Mouse (Mus musculus) liver, postnatal 0 days (tissue): ENCODE measurements at regions not wholly inside any gene's neighbourhood (a gene's known extent, or its start where the extent isn't known, plus 50 kb on each side); places are given as distances from the start of the nearest gene placed in this dataset.

Experiments used
- ATAC-seq: fragments of 200-750 bp; cut with Nextera tagmentation; 2 replicates; pipeline ENCODE4 v1.8.0; 2017; ENCODE audit warnings: mild to moderate bottlenecking, moderate library complexity
- DNase-seq: peaks from one replicate; pipeline ENCODE4 v3.0.0-alpha.2; 2016
- H3K27ac ChIP-seq: fragments of 300-500 bp; sonication (generic); 2 replicates; pipeline ENCODE4 v1.5.1; 2014; ENCODE audit warnings: antibody characterized with exemption, moderate library complexity, mild to moderate bottlenecking, low read depth
- H3K27me3 ChIP-seq: fragments of 300-500 bp; sonication (generic); 2 replicates; pipeline ENCODE4 v1.6.1; 2014; ENCODE audit warnings: low read length, control low read depth, mixed read lengths; ENCODE audit not compliant: insufficient read depth
- H3K36me3 ChIP-seq: fragments of 300-500 bp; sonication (generic); replicated peaks from 2 replicates; pipeline ENCODE4 v1.6.1; 2014; ENCODE audit warnings: mild to moderate bottlenecking, control low read depth, low read length, moderate library complexity, mixed read lengths; ENCODE audit not compliant: insufficient read depth
- H3K4me1 ChIP-seq: fragments of 300-500 bp; sonication (generic); 2 replicates; pipeline ENCODE4 v1.6.1; 2014; ENCODE audit warnings: antibody characterized with exemption, mild to moderate bottlenecking, control low read depth; ENCODE audit not compliant: insufficient read depth
- H3K4me2 ChIP-seq: fragments of 300-500 bp; sonication (generic); 2 replicates; pipeline ENCODE4 v1.6.1; 2014; ENCODE audit warnings: low read depth, mild to moderate bottlenecking, low read length, moderate library complexity, mixed read lengths
- H3K4me3 ChIP-seq: fragments of 300-500 bp; sonication (generic); 2 replicates; pipeline ENCODE4 v1.5.1; 2014; ENCODE audit warnings: low read depth, low read length
- H3K9ac ChIP-seq: fragments of 300-500 bp; sonication (generic); replicated peaks from 2 replicates; pipeline ENCODE4 v1.6.1; 2014; ENCODE audit warnings: mild to moderate bottlenecking, moderate library complexity
- H3K9me3 ChIP-seq: fragments of 300-500 bp; sonication (generic); 2 replicates; pipeline ENCODE4 v1.6.1; 2016; ENCODE audit warnings: mild to moderate bottlenecking, control low read depth, low read length, mixed read lengths
- CTCF ChIP-seq: sonication (generic); IDR thresholded peaks from 2 replicates; pipeline ENCODE4 v1.5.1; 2016; ENCODE audit warnings: antibody characterized with exemption, low read depth
- EP300 ChIP-seq: IDR thresholded peaks from 2 replicates; pipeline ENCODE4 v1.6.1; 2016; ENCODE audit warnings: antibody characterized with exemption, low read depth, mild to moderate bottlenecking
- WGBS: fragments of 180-500 bp; shearing (Covaris S2); extraction: QIAGEN DNeasy Blood & Tissue Kit; methylation state at CpG from one replicate; pipeline ENCODE4 v1.1.7; 2014; ENCODE audit not compliant: insufficient replicate concordance; 5-methylcytosine and 5-hydroxymethylcytosine counted together

DNA sequence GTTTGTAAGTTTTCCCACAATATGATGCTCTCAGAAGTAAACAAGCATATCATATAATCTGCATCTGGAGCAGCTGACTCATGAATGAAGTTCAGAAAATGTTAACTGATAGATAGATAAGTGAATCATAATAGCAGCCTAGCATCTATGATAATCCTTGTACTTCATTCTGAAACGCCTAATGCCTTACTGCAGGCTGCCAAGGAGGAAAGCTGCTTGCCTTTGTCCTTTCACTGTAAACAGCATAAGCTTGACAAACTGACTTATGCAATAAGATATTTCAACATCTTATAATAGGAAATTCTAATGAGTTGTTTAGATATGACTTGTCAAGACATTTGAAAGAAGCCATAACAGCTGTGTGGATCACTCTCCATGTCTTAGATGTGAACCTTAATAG, 920.3 kb upstream of the Gm7489 start:
- Histone ChIP-seq H3K27ac (no peak overlapping the region), H3K4me3 (no peak overlapping the region), H3K4me2 (no peak overlapping the region), H3K36me3 (no peaks in the 10 kb centered on the region), H3K4me1 (no peaks in the 10 kb centered on the region), H3K27me3 (no peaks in the 10 kb centered on the region), H3K9me3 (no peaks in the 10 kb centered on the region), H3K9ac (no peak overlapping the region)
- no peak for DNase-seq
- 66% methylated on average over 1 of the region's 1 CpGs for WGBS
- no peak for ATAC-seq
- no peak for TF ChIP-seq CTCF
- no peak for TF ChIP-seq EP300

DNA sequence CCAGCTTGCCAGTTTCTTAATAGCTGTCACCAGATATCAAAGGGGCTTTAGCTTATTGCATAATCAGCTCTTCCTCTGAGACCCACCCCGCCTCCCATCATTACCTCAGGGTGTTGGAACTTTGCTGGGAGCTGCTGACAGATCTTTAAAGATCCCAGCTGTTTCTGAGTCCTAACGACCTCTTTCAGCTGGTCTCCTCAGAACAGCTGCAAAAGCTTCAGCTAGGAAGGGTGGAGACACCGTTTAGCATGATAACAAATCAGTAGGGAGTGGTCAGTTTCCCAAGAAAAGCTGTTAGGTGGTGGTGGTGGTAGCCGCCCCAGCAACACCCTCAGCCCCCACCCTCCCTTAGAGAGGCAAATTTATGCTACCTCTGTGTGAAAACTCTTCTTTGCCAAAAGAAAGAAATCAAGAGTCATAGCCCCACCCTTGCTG, 916.9 kb upstream of the Gm7489 start:
- WGBS, result 12% methylated on average over 4 of the region's 4 CpGs
- TF ChIP-seq EP300, result no peak
- TF ChIP-seq CTCF, result no peak
- Histone ChIP-seq H3K4me2 (no peak overlapping the region), H3K4me1 (no peaks in the 10 kb centered on the region), H3K9ac (no peak overlapping the region), H3K36me3 (no peaks in the 10 kb centered on the region), H3K27me3 (no peaks in the 10 kb centered on the region), H3K27ac (no peak overlapping the region), H3K4me3 (no peak overlapping the region), H3K9me3 (no peaks in the 10 kb centered on the region)
- DNase-seq (no peak), ATAC-seq (no peak)

DNA sequence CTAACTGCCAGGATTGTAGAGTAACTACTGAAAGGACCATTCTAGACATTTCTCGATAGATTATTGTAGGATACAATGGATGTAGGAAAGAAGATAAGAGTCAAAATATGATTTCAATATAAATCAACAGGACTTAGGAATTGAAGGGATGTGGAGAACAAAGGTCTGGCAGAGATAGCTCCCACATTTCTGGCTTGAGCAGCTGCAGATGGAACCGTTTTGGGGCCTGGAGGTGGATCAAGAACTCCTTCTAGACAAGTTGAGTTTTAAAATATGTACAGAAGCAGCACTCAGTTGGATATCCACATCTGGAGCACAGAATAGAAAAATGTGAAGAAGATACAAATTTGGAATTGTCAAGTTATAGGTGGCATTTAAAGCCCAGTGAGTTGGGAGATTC, 901.9 kb upstream of the Gm7489 start:
- Histone ChIP-seq H3K4me1 (no peaks in the 10 kb centered on the region), H3K4me2 (no peak overlapping the region), H3K36me3 (no peaks in the 10 kb centered on the region), H3K4me3 (no peak overlapping the region), H3K27ac (no peak overlapping the region), H3K9ac (no peak overlapping the region), H3K27me3 (no peaks in the 10 kb centered on the region), H3K9me3 (no peaks in the 10 kb centered on the region)
- ATAC-seq, result no peak
- WGBS, result 74% methylated on average over 2 of the region's 2 CpGs
- TF ChIP-seq EP300, result no peak
- TF ChIP-seq CTCF, result no peak
- no peak for DNase-seq

DNA sequence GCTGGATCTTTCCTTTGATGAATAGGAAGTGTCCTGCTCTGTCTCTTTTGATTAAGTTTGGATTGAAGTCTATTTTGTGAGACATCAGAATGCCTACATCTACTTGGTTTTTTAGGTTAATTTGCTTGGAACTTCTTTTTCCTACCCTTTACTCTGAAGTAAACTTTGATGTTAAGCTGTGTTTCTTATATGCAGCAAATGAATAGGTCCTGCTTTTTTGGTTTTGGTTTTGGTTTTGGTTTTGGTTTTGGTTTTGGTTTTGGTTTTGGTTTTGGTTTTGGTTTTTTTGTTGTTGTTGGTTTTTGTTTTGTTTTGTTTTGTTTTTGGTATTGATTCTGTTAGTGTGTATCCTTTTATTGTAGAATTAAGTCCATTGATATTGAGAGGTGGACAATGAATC, 894.1 kb upstream of the Gm7489 start:
- ATAC-seq (no peak), DNase-seq (no peak)
- H3K9ac ChIP-seq, result no peak overlapping the region
- no peak overlapping the region for H3K27ac ChIP-seq
- no peaks in the 10 kb centered on the region for H3K4me1 ChIP-seq
- H3K27me3 ChIP-seq, result no peaks in the 10 kb centered on the region
- TF ChIP-seq EP300 (no peak), CTCF (no peak)
- no peaks in the 10 kb centered on the region for H3K9me3 ChIP-seq
- H3K4me2 ChIP-seq, result no peak overlapping the region
- H3K4me3 ChIP-seq, result no peak overlapping the region
- no peaks in the 10 kb centered on the region for H3K36me3 ChIP-seq

DNA sequence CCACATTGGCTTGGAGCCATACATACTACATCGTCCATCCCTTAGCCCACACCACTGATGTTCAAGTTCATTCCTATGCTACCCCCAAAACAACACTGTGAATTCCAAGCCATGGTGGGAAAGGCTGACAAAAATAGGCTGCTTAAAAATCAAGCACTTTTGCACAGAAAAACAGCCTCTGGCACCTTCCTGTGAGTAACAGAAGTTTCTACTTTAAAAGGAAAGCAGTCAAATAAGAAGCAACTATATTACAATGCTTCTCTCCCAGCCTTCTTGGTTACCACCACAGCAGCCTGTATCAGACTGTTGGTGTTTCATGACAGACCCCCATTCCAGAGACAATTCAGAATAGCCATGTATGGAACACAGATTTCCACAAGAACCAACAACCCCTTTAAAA, 890.4 kb upstream of the Gm7489 start:
- no peaks in the 10 kb centered on the region for H3K4me1 ChIP-seq
- no peak overlapping the region for H3K4me3 ChIP-seq
- H3K4me2 ChIP-seq, result no peak overlapping the region
- DNase-seq, result no peak
- no peak overlapping the region for H3K27ac ChIP-seq
- H3K27me3 ChIP-seq, result no peaks in the 10 kb centered on the region
- H3K9ac ChIP-seq, result no peak overlapping the region
- H3K9me3 ChIP-seq, result no peaks in the 10 kb centered on the region
- TF ChIP-seq CTCF, result no peak
- TF ChIP-seq EP300, result no peak
- WGBS, result 88% methylated on average over 1 of the region's 1 CpGs
- H3K36me3 ChIP-seq, result no peaks in the 10 kb centered on the region
- no peak for ATAC-seq

DNA sequence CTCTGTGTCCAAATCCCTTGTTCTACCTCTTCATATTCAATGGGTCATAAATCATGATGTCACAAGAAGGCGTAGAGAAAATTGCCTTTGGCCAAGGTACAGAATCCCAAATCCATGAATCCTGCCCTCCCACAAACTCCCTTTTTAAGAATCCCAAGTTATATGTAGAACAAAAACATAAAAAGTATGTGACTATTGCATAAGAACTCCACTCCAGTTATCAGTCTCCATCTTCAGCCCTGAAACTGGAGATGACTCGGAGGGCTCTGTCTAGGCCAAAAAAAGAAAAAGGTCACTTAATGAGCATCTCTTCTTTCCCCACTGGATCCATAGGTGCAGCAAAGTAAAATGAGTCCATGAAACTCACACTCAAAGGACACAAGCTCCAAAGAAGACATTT, 885.5 kb upstream of the Gm7489 start:
- ATAC-seq (no peak), DNase-seq (no peak)
- H3K27me3 ChIP-seq, result no peaks in the 10 kb centered on the region
- H3K4me2 ChIP-seq, result no peak overlapping the region
- no peaks in the 10 kb centered on the region for H3K36me3 ChIP-seq
- H3K4me1 ChIP-seq, result no peaks in the 10 kb centered on the region
- TF ChIP-seq CTCF (no peak), EP300 (no peak)
- WGBS, result 77% methylated on average over 2 of the region's 2 CpGs
- H3K27ac ChIP-seq, result no peak overlapping the region
- no peaks in the 10 kb centered on the region for H3K9me3 ChIP-seq
- H3K4me3 ChIP-seq, result no peak overlapping the region
- no peak overlapping the region for H3K9ac ChIP-seq

DNA sequence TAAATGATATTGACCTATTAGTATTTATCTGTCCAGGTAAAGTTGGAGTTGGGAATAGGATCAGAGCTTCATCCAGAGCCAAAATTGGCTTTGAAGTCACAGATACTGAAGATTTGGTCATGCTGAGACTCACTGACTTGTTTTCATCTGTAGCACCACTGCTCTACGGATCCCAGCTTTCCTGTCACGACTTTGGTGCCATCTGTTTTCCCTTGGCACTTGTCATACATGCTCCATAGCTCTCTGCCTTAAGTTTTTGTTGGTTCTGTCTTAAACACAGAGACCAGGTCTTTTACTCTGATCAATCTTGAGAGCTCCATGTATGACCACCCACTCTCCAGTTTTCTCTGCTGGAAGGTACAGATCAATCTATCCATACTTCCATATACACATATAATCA, 884.9 kb upstream of the Gm7489 start:
- H3K4me2 ChIP-seq, result no peak overlapping the region
- no peaks in the 10 kb centered on the region for H3K9me3 ChIP-seq
- ATAC-seq, result no peak
- DNase-seq, result no peak
- H3K9ac ChIP-seq, result no peak overlapping the region
- no peaks in the 10 kb centered on the region for H3K4me1 ChIP-seq
- WGBS, result 58% methylated on average over 2 of the region's 2 CpGs
- H3K4me3 ChIP-seq, result no peak overlapping the region
- H3K27me3 ChIP-seq, result no peaks in the 10 kb centered on the region
- H3K36me3 ChIP-seq, result no peaks in the 10 kb centered on the region
- H3K27ac ChIP-seq, result no peak overlapping the region
- TF ChIP-seq CTCF (no peak), EP300 (no peak)
